Mouse (Mus musculus) MEL (cell line): ENCODE results near the gene Hnrnpl. TPM values are rescaled to one million over a fixed set of nuclear protein-coding genes. Genes with fewer than 3 reads are reported as not detected.
A peak's percentile ranks its signal among the peaks of the same experiment; 100 is the strongest.

ENCODE experiments used
- DNase-seq: peaks from one replicate; pipeline ENCODE4 v3.0.0; 2011; ENCODE audit warnings: low read depth, low spot score
- H3K27ac ChIP-seq: 2 replicates; pipeline ENCODE4 v1.5.1; 2012; ENCODE audit warnings: low read depth, mild to moderate bottlenecking, control low read depth, low read length, moderate library complexity; ENCODE audit not compliant: control insufficient read depth
- H3K27me3 ChIP-seq, 2 experiments: fragments of 150-350 bp in 1 of 2; sonication (generic) in 1 of 2; 2 replicates each; pipeline ENCODE4 v1.6.1; 2012; ENCODE audit warnings: low read length in 2 of 2, mild to moderate bottlenecking in 2 of 2, improper control_type of control experiment in 1 of 2, moderate library complexity in 1 of 2; ENCODE audit not compliant: insufficient read depth in 2 of 2, control insufficient read depth in 1 of 2
- H3K36me3 ChIP-seq, 2 experiments: 2 replicates each; pipeline ENCODE4 v1.6.1; 2012 to 2014; ENCODE audit warnings: low read length in 2 of 2, improper control_type of control experiment in 1 of 2, inconsistent platforms in 1 of 2, mild to moderate bottlenecking in 1 of 2; ENCODE audit not compliant: insufficient read depth in 2 of 2, control insufficient read depth in 1 of 2
- H3K4me1 ChIP-seq, 2 experiments: fragments of 150-350 bp in 1 of 2; sonication (generic) in 1 of 2; 2 replicates each; pipeline ENCODE4 v1.6.1; 2012; ENCODE audit warnings: low read length in 2 of 2, improper control_type of control experiment in 1 of 2, mild to moderate bottlenecking in 1 of 2; ENCODE audit not compliant: insufficient read depth in 2 of 2, control insufficient read depth in 1 of 2
- H3K4me3 ChIP-seq, 2 experiments: fragments of 150-350 bp in 1 of 2; sonication (generic) in 1 of 2; 2 replicates each; pipeline ENCODE4 v1.5.1; 2012; ENCODE audit warnings: low read depth in 2 of 2, low read length in 2 of 2, mild to moderate bottlenecking in 2 of 2, moderate library complexity in 2 of 2, control low read depth in 1 of 2, improper control_type of control experiment in 1 of 2; ENCODE audit not compliant: control insufficient read depth in 1 of 2, insufficient read depth in 1 of 2
- H3K79me2 ChIP-seq: 2 replicates; pipeline ENCODE4 v1.6.1; 2012; ENCODE audit warnings: mild to moderate bottlenecking, low read length, moderate library complexity; ENCODE audit not compliant: control insufficient read depth, poor library complexity, insufficient read depth
- H3K9ac ChIP-seq: 2 replicates; pipeline ENCODE4 v1.6.1; 2012; ENCODE audit warnings: low read depth, mild to moderate bottlenecking, control low read depth, low read length, moderate library complexity; ENCODE audit not compliant: control insufficient read depth, poor library complexity, severe bottlenecking
- H3K9me3 ChIP-seq: fragments of 150-350 bp; sonication (generic); replicated peaks from 2 replicates; pipeline ENCODE4 v1.6.1; 2012; ENCODE audit warnings: mild to moderate bottlenecking, low read length, improper control_type of control experiment, moderate library complexity; ENCODE audit not compliant: insufficient read depth
- ELF1 ChIP-seq: IDR thresholded peaks from 2 replicates; pipeline ENCODE4 v1.6.1; 2014; ENCODE audit warnings: low read depth, mild to moderate bottlenecking, inconsistent platforms, low read length, improper control_type of control experiment, moderate library complexity
- EP300 ChIP-seq, 2 experiments: IDR thresholded peaks; 2 replicates each; pipeline ENCODE4 v1.6.1; 2011; ENCODE audit warnings: improper control_type of control experiment in 2 of 2, low read length in 2 of 2, low read depth in 1 of 2, mild to moderate bottlenecking in 1 of 2
- ETS1 ChIP-seq: IDR thresholded peaks from 2 replicates; pipeline ENCODE4 v1.6.1; 2012; ENCODE audit warnings: low read depth, mild to moderate bottlenecking, inconsistent platforms, low read length, improper control_type of control experiment, moderate library complexity
- GATA1 ChIP-seq: IDR thresholded peaks from 2 replicates; pipeline ENCODE4 v1.6.1; 2011; ENCODE audit warnings: low read depth, low read length, improper control_type of control experiment
- JUND ChIP-seq: IDR thresholded peaks from 2 replicates; pipeline ENCODE4 v1.6.1; 2011; ENCODE audit warnings: low read depth, mild to moderate bottlenecking, improper control_type of control experiment, low read length
- KAT2A ChIP-seq: conservative IDR thresholded peaks from 2 replicates; pipeline ENCODE4 v1.6.1; 2012; ENCODE audit warnings: low read depth, low read length, improper control_type of control experiment, inconsistent platforms
- MAX ChIP-seq: IDR thresholded peaks from 2 replicates; pipeline ENCODE4 v1.6.1; 2011; ENCODE audit warnings: low read length, improper control_type of control experiment
- MAZ ChIP-seq: IDR thresholded peaks from 2 replicates; pipeline ENCODE4 v1.6.1; 2012; ENCODE audit warnings: low read depth, mild to moderate bottlenecking, inconsistent platforms, low read length, improper control_type of control experiment
- MYB ChIP-seq: IDR thresholded peaks from 2 replicates; pipeline ENCODE4 v1.6.1; 2011; ENCODE audit warnings: mild to moderate bottlenecking, low read depth, low read length, improper control_type of control experiment
- NELFE ChIP-seq: IDR thresholded peaks from 2 replicates; pipeline ENCODE4 v1.6.1; 2011; ENCODE audit warnings: low read depth, low read length, improper control_type of control experiment
- NRF1 ChIP-seq: IDR thresholded peaks from 2 replicates; pipeline ENCODE4 v1.6.1; 2014; ENCODE audit warnings: low read depth, mild to moderate bottlenecking, inconsistent platforms, low read length, improper control_type of control experiment, moderate library complexity; ENCODE audit not compliant: poor library complexity, insufficient read depth, severe bottlenecking
- POLR2A ChIP-seq, 2 experiments: IDR thresholded peaks; 2 replicates each; pipeline ENCODE4 v1.6.1; 2011 to 2012; ENCODE audit warnings: low read length in 2 of 2, mild to moderate bottlenecking in 2 of 2, control low read depth in 1 of 2, improper control_type of control experiment in 1 of 2, low read depth in 1 of 2, moderate library complexity in 1 of 2; ENCODE audit not compliant: control insufficient read depth in 1 of 2, insufficient read depth in 1 of 2, poor library complexity in 1 of 2
- POLR2AphosphoS2 ChIP-seq: IDR thresholded peaks from 2 replicates; pipeline ENCODE4 v1.6.1; 2011; ENCODE audit warnings: low read length, improper control_type of control experiment
- POLR2AphosphoS5 ChIP-seq: IDR thresholded peaks from 2 replicates; pipeline ENCODE4 v1.6.1; 2012; ENCODE audit warnings: low read depth, borderline replicate concordance, mild to moderate bottlenecking, inconsistent platforms, low read length, moderate library complexity, mixed read lengths
- RCOR1 ChIP-seq: IDR thresholded peaks from 2 replicates; pipeline ENCODE4 v1.6.1; 2012; ENCODE audit warnings: low read depth, mild to moderate bottlenecking, inconsistent platforms, low read length, improper control_type of control experiment
- TAL1 ChIP-seq: IDR thresholded peaks from 2 replicates; pipeline ENCODE4 v1.6.1; 2012; ENCODE audit warnings: mild to moderate bottlenecking, inconsistent platforms, low read length, moderate library complexity, mixed read lengths
- UBTF ChIP-seq: IDR thresholded peaks from 2 replicates; pipeline ENCODE4 v1.6.1; 2012; ENCODE audit warnings: low read depth, mild to moderate bottlenecking, inconsistent platforms, low read length, improper control_type of control experiment, moderate library complexity, borderline replicate concordance; ENCODE audit not compliant: insufficient read depth
- ZC3H11A ChIP-seq: IDR thresholded peaks from 2 replicates; pipeline ENCODE4 v1.6.1; 2012; ENCODE audit warnings: low read depth, mild to moderate bottlenecking, inconsistent platforms, low read length, improper control_type of control experiment
- ZMIZ1 ChIP-seq: IDR thresholded peaks from 2 replicates; pipeline ENCODE4 v1.6.1; 2012; ENCODE audit warnings: low read depth, mild to moderate bottlenecking, inconsistent platforms, low read length, improper control_type of control experiment, moderate library complexity
- ZNF384 ChIP-seq: IDR thresholded peaks from 2 replicates; pipeline ENCODE4 v1.6.1; 2012; ENCODE audit warnings: low read depth, mild to moderate bottlenecking, inconsistent platforms, low read length, improper control_type of control experiment
- polyA plus RNA-seq, 2 experiments: library from polyadenylated mRNA; stranded (reverse) in 1 of 2; unstranded in 1 of 2; fragments of >175 nt in 1 of 2; fragments of >200 nt in 1 of 2; gene quantifications; 2 replicates each; pipeline versions ENCODE4 v1.2.1 to v1.2.4; 2012; ENCODE audit warnings: low replicate concordance in 2 of 2, low read depth in 1 of 2; ENCODE audit not compliant: insufficient read length in 2 of 2, insufficient read depth in 1 of 2, missing spikeins in 1 of 2
- total RNA-seq: library from RNA; depleted of rRNA; stranded (reverse); fragments of 300-350 nt; gene quantifications from 2 replicates; pipeline ENCODE4 v1.2.3, GENCODE M21; 2012

Hnrnpl gene
- total and polyA plus RNA-seq, 3 experiments: 246 to 1,095 (median 684) TPM

GRCm38 (mm10) chr7:28817524-28817923 is 9.2 kb downstream of the Hnrnpl start:
- Histone ChIP-seq H3K27me3 (no peaks in the 10 kb centered on the region), H3K4me1 (peaks cover 21 to 89% of the 10 kb centered on the region in 2 experiments), H3K9me3 (no peaks in the 10 kb centered on the region), H3K36me3 (peaks cover 53 to 97% of the 10 kb centered on the region in 2 experiments), H3K9ac (no peak overlapping the region), H3K4me3 (no peak overlapping the region), H3K27ac (peak overlapping the region; percentile 22; the same call in 1 of the 2 replicates), H3K79me2 (peaks cover 46% of the 10 kb centered on the region)
- TF ChIP-seq ETS1: peak; percentile 58; the same call in 1 of the 2 replicates
- TF ChIP-seq UBTF: no peak
- TF ChIP-seq GATA1: peak; percentile 60
- TF ChIP-seq ZC3H11A: no peak
- TF ChIP-seq POLR2AphosphoS5: no peak
- TF ChIP-seq MYB: no peak
- TF ChIP-seq EP300 (IDR thresholded peaks at IDR 0.05; ENCODE audit: low read depth in 1 of 2, low read length in 2 of 2): 0 out of 4 replicates have a peak, but pooled peaks of 1 of the 2 experiments have one; percentile 24
- TF ChIP-seq POLR2A (IDR thresholded peaks at IDR 0.05; ENCODE audit: control insufficient read depth in 1 of 2, insufficient read depth in 1 of 2, low read depth in 1 of 2, low read length in 2 of 2, poor library complexity in 1 of 2): peak in 1 of 2 experiments; percentile 33; a peak in 1 of 4 replicates
- TF ChIP-seq MAZ: 0 out of 2 replicates have a peak, but pooled peaks have one; percentile 19
- peak; percentile 57 for DNase-seq

DNA sequence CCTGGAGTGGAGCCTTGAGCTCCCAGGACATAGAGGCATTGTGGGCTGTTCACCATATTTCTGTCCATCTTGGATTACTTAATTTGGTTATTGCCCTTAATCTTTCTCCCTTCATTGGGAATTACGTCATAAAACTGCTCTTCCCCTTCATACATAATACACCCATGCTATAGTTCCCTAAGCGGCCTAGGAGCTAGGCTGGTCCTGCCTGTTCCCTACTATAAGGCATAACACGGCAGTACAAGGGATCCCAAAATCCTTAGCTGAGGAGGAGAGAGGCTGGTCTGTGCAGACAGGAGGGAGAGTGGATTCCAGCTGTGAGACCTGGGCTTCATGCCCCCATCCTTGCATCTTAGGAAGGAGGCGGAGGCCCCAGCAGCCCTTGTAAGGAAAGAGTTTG is 9.6 kb downstream of the Hnrnpl start:
- no peak overlapping the region for H3K4me3 ChIP-seq
- H3K9me3 ChIP-seq: no peaks in the 10 kb centered on the region
- H3K4me1 ChIP-seq: peaks cover 21 to 90% of the 10 kb centered on the region in 2 experiments
- DNase-seq: no peak
- H3K9ac ChIP-seq: no peak overlapping the region
- no peaks in the 10 kb centered on the region for H3K27me3 ChIP-seq
- 0 out of 2 replicates have a peak, but pooled peaks have one; percentile 5 for TF ChIP-seq MAZ
- TF ChIP-seq ZMIZ1: 0 out of 2 replicates have a peak, but pooled peaks have one; percentile 20
- peak in 1 of 2 experiments; percentile 10; a peak in 1 of 4 replicates for TF ChIP-seq POLR2A (IDR thresholded peaks at IDR 0.05; ENCODE audit: control insufficient read depth in 1 of 2, insufficient read depth in 1 of 2, low read depth in 1 of 2, low read length in 2 of 2, poor library complexity in 1 of 2)
- peak; percentile 74 for TF ChIP-seq POLR2AphosphoS2
- TF ChIP-seq KAT2A: no peak
- peaks cover 42% of the 10 kb centered on the region for H3K79me2 ChIP-seq
- H3K27ac ChIP-seq: peak overlapping the region; percentile 22; the same call in 1 of the 2 replicates
- H3K36me3 ChIP-seq: peaks cover 53 to 97% of the 10 kb centered on the region in 2 experiments

DNA sequence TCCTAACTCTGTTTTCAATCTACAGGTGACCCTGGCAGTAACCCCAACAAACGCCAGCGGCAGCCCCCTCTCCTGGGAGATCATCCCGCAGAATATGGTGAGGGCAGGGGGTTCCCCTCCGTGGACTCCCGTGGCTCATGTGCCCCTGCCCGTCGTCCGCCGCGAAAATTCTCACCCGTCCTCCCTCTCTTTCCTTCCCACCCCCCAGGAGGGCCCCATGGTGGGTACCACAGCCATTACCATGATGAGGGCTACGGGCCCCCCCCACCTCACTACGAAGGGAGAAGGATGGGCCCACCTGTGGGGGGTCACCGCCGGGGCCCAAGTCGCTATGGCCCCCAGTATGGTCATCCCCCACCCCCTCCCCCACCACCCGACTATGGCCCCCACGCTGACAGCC is 10.1 kb downstream of the Hnrnpl start:
- TF ChIP-seq ETS1 (no peak), RCOR1 (no peak), JUND (no peak), ZMIZ1 (no peak), MYB (no peak), NRF1 (no peak), NELFE (no peak), POLR2AphosphoS2 (no peak), UBTF (no peak), ELF1 (no peak), MAX (no peak), ZNF384 (no peak), MAZ (no peak), TAL1 (no peak), POLR2AphosphoS5 (no peak)
- no peaks in the 10 kb centered on the region for H3K27me3 ChIP-seq
- H3K4me3 ChIP-seq: no peak overlapping the region
- peaks cover 21 to 90% of the 10 kb centered on the region in 2 experiments for H3K4me1 ChIP-seq
- H3K27ac ChIP-seq: peak overlapping the region; percentile 22; the same call in 1 of the 2 replicates
- no peaks in the 10 kb centered on the region for H3K9me3 ChIP-seq
- peaks cover 37% of the 10 kb centered on the region for H3K79me2 ChIP-seq
- no peak for DNase-seq
- H3K9ac ChIP-seq: no peak overlapping the region
- H3K36me3 ChIP-seq: peaks cover 52 to 97% of the 10 kb centered on the region in 2 experiments
